Mouse (Mus musculus): Measurements from ENCODE around the gene Def8.

DNA sequence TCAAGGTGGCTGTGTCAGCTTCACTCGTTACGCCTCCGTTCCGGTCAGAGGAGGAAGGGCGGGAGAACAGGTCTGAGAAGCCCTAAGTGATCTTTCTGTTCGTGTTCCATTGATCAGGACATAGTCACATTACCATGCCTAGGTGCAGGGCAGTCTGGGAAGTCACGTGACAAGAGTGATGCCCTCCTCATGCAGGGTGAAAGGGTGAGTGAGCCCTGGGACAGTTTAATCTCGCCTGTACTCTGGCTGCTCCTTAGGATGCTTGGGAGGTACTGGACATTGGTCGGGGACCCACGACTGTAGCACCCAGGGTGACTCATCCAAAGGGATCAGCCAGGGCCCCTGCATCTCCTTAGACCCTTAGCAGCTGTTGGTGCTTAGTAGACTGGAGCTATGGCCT lies 22.7 kb downstream of the Def8 start:
- TF ChIP-seq EP300 (optimal IDR thresholded peaks at IDR 0.05) (no peak), CTCF (IDR thresholded peaks at IDR 0.05; ENCODE audit: low read depth) (no peak)

Data from stomach, postnatal 0 days (tissue).